Mouse (Mus musculus) heart, adult 8-10 months (tissue): ENCODE data around the gene Nop14. TPM values are rescaled to one million over a fixed set of nuclear protein-coding genes. Genes with fewer than 3 reads are reported as not detected.

Source experiments
- DNase-seq: peaks from one replicate; pipeline ENCODE4 v3.0.0; 2022; ENCODE audit warnings: low spot score
- total RNA-seq, 4 experiments: library from RNA; stranded (reverse); gene quantifications; 2 replicates each; pipeline ENCODE4 v1.2.4; 2022

Gene Nop14
- total RNA-seq: 10 to 100 TPM; 12.0 to 14.6 (median 12.8) TPM

DNA sequence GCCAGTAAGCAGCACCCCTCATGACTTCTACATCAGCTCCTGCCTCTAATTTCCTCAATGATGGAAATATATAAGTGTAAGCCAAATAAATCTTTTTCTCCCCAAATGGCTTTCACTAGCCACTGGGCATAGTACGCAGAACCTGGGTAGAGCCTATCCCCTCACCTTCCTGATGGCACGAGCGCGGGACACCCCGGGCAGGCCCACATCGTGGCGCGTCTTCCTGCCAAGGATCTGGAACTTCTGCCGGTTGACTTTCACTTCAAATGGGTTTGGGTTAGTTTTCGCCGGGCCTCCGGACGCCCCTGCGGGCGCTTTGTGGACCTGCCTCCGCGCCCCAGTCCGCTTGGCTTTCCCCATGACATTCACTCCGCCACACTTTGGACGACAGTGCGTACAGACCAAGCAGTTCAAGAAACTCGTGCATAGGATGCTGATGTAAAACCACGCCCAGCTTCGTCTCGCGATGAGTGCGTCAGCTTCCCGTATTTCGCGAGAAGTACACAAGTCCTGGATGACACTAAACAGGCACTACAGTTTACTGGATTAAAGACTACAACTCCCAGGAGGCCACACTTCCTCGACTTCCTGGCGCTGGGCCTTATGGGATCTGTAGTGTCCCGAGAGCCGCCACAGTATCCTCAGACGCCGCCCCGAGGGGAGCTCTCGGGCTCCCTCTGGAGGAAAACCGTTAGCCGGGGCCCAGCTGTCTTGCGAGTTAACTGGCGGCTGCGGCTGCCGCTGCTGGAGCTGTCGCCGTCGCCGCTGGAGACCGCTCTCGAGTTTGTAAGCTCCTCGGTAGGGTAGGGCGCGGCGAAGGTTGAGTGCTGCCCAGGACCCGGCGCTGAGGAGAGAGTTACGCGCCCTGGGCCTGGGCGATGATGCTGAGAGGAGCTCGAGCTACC is at the start of gene Nop14, which contains the start of gene Grk4:
Gene Nop14 (minus strand): TSS at position 463 of the 905 bp plus-strand sequence.
Gene Grk4 (plus strand): TSS at position 694 of the 905 bp plus-strand sequence.
- DNase-seq: peak; percentile 100

DNA sequence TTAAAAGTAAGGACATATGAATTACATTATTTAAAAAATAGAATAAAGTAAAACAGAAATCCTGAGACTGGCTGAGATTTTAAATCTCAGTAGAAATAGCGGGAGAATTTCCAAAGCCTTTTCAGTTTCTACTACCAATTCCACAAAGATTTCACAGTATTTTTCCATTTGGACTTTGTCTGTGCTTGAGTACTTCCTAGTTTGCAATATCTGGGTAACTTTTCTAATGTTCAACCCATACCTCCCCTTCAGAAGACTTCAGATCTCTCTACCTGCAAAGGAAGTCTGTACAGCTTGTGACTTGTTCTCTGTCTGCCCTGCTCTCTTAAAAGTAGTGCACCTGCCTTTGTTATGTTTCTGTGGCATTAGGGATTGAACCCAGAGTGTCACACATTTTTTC is 48.5 kb upstream of the Nop14 start:
- DNase-seq: no peak

GRCm38 (mm10) chr5:34695521-34695920 is 35.6 kb upstream of the Nop14 start:
- DNase-seq: peak; percentile 0

DNA sequence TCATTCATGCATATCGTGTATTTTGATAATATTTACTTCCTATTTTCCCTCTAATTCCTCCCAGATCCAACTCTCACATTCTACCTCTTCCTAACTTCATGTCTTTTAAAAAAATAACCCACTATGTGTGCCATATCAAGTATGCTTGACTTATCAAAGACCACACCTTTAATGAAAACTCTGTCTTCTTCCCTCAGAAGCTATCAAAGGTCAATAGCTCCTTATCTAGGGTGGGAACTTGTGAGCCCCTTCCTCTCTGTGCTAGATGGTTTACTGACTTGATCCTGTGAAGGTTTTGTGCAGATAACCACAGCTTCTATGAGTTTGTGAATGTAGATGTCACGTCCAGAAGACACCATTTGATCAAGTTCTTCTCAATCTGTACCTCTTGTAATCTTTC is 32.8 kb upstream of the Nop14 start:
- DNase-seq: no peak

GRCm38 (mm10) chr5:34689868-34690267 is 29.9 kb upstream of the Nop14 start:
- no peak for DNase-seq

DNA sequence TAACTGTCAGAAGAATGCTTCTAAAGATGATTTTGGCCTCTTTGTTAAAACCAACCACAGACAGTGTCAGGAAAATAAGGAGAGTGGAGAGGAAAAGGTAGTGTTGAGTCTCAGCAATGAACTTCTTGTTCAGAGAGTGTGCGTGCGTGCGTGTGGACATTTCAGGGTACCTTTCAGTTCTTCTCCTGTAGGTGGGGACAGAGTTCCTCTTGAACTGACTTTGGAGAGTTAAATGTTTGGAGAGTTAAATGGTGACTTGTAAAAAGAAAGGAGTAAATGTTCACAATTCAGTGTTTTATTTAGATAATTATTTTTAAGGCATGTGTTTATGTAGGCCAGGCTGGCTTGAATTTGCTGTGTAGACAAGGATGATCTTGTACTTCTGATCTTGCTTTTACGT is 10.3 kb upstream of the Nop14 start:
- DNase-seq: no peak

DNA sequence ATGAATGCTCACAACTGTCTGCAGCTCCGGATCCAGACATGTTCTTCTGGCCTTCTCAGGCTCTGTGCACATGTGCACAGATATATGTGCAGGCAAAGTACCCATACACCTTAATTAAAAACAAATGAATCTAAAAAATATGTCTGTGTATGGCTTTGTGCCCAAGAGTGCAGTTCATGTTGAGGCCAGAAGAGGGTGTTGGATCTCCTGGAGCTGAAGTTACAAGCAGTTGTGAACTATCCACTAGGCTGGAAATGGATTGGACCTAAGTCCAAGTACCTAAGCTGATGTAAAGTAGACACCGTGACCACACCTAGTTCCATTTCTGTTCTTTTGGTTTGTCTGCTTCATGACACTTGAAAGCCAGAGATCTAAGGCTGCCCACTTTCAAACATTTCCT is 9.5 kb upstream of the Nop14 start:
- DNase-seq: no peak

- DNase-seq: no peak
These were observed 3.3 kb upstream of the Nop14 start for GRCm38 (mm10) chr5:34663231-34663630.

DNA sequence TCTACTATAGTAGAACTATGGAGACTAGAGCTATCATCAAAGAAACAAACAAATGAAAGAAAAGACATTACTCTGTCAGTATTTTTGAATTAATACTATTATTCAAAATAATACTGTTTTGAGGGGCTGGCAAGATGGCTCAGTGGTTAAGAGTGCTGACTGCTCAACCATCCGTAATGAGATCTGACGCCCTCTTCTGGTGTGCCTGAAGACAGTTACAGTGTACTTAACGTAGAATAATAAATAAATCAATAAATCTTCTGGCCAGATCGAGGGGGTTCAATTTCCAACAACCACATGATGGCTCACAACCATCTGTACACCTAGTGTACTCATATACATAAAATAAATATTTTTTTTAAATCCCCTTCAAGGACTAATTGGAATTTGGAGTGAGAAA is 2.0 kb upstream of the Nop14 start:
- no peak for DNase-seq

DNA sequence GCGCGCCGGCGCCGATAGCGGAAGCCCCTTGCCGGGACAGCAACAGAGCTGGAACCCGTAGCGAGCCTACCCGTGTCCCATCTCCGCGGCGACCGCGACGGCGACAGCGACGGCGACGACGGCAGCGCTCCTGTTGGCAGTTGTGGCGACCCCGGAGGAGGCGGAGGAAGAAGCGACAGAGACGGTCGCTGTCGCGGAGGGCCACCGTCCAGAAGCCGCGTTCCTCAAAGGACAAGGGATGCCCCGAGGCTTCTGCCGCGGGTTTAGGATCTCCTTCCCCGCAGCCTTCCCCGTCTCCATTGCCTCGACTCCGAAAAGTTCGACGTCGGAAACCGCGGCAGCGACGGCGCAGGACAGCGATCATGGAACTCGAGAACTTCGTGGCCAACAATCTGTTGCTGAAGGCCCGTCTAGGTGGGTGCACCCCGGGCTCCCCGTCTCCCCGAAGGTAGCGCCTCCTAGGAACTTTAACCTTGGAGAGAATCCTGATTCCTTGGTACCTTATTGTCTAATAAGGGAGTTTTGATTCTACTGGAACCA is 713 bp upstream of the Nop14 start:
- no peak for DNase-seq

DNA sequence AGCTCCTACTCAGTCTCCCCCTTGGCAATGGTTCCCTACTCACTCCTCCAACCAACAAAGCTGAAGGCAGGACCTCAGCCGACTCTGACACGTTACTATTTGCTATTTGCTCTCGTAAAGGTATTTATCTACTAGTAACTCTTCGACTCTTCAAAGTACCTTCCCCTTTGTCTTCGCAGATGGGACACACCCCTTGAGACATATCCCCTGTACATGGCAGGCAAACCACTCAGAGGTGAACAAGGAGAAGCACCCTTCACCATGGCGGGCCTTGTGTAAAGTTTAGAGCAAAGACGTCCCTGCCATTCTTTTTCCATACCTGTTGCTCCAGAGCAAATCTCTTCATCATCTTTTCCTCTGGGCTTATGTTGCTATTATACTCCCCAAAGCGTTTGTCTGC is 2.4 kb downstream of the Nop14 start:
- DNase-seq: no peak

- DNase-seq: no peak
These were observed 5.1 kb downstream of the Nop14 start for GRCm38 (mm10) chr5:34654881-34655280.

DNA sequence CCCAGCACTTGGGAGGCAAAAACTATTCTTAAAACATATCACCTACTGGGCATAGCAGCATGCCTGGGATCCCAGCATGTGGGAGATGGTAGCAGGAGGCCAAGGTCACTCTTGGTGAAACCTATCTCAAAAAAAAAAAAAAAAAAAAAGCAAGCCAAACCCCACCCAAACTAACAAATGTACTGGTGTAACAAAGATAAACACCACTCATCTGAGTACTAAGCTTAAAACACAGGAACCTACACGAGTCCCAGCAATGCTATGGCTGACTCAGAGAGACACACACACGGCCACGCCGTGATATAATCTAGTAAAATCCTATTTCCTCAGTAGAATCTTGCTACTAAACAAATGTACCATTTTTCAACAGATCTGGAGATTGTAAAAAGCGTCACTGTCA is 7.0 kb downstream of the Nop14 start:
- no peak for DNase-seq

DNA sequence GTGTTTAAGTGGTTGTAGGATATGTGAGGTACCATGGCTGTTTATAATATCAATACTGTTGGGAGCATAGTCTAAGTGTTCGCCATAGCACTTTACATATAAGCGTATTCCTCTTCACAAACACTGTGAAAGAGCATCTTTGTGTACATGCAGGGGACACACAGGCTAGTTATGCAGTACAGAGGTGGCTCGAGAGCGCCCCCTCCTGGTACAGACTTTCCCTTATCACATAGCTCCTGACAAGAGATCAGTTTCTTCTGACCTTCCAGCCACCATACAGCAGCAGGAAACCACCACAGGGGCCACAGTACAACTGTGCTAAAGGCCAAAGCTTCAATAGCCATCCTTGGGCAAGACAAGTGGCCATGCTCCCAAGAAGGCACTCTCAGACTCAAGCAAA is 12.4 kb downstream of the Nop14 start:
- DNase-seq: peak; percentile 60

DNA sequence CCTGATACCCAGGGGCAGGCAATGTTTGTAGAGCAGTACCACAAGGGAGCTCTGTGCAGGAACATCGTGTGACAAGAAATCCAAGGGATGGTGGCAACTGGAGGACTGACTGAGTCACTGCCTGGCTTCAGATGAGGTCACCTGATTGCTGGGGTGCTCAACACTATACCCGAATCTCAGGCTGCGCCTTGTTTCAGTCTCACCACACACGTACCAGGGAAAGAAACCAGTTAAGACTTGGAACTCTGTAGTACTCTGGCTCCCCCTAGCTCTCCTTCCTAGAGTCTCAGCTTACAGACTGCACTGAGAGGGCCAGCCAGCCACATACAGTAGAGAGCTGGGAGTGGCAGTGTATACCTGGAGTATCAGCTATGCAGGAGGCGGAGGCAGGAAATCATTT is 17.0 kb downstream of the Nop14 start:
- no peak for DNase-seq

GRCm38 (mm10) chr5:34641991-34642390 is 18.0 kb downstream of the Nop14 start:
- DNase-seq: no peak

- DNase-seq: no peak
These were observed 22.3 kb downstream of the Nop14 start for GRCm38 (mm10) chr5:34637591-34638156.

- DNase-seq: peak; percentile 84
These were observed 23.3 kb downstream of the Nop14 start, which contains the start of gene Mfsd10 for GRCm38 (mm10) chr5:34636481-34637287. TSS of gene Mfsd10 (minus strand) at chr5:34637212.

- DNase-seq: no peak
These were observed 24.2 kb downstream of the Nop14 start for GRCm38 (mm10) chr5:34635665-34636192.

- no peak for DNase-seq
These were observed 25.1 kb downstream of the Nop14 start for GRCm38 (mm10) chr5:34634746-34635400.

GRCm38 (mm10) chr5:34633641-34634040 is 26.3 kb downstream of the Nop14 start:
- DNase-seq: no peak
